Mouse (Mus musculus): ENCODE results near the gene Cnot6. TPM values are rescaled to one million over a fixed set of nuclear protein-coding genes. Genes with fewer than 3 reads are reported as not detected.

Gene Cnot6
- total RNA-seq, 2 experiments from 2014 or later, result 33.1 to 39.6 TPM

DNA sequence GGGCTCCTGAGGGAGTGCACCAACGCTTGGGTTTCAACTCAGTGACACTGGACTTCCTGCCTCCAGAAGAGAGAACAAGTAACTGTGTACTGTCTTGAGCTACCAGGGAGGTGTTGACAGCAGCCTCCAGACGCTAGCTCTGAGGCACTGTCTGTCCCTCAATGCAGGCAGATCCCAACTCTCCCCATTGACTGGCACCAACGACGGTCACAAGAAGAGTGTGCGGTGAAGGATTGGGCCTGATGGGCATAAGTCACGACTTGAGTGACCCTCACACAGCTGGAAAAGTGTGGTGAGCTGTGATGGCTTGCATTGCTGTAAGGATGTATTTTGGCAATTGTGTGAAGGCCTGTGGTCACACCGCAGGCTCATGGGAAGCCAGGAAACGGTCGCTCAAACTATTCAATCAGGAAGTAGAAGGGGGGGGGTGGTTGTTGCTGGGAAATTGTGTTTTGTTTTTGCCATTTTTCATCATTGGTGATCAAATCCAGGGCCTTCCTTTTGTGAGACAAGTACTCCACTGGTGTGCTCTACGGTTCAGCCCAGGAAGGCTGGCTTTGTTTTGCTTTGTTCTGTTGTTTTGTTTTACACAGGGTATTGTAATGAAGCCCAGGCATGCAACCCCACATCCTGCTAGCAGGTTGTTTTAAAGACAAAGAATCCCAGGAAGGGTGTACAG, 53.6 kb downstream of the Cnot6 start:
- DNase-seq, result peak in 1 of 2 experiments; percentile 28
- intact Hi-C loops (cut with DNase I), result no loop called here

DNA sequence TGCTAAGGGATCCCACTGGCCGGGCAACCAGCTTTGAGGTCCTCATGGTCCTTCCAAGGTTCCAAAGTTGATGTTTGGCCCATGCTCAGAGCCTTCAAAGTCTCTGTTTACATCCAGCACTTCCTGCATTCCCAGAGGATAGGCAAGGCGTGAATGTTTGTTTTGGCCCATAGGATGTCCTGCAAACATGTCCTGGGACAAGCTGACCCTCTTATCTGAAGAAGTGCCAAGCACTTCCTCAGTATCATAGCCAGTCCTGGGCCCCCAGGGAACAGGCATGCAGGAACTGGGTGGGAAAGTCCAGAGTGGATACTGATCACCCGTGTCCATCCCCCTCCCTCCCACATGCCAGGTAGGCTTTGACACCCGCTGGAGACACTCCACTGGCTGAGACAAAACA, 54.5 kb downstream of the Cnot6 start:
- peak in 1 of 2 experiments; percentile 27 for DNase-seq
- intact Hi-C loops (cut with DNase I), result no loop called here

DNA sequence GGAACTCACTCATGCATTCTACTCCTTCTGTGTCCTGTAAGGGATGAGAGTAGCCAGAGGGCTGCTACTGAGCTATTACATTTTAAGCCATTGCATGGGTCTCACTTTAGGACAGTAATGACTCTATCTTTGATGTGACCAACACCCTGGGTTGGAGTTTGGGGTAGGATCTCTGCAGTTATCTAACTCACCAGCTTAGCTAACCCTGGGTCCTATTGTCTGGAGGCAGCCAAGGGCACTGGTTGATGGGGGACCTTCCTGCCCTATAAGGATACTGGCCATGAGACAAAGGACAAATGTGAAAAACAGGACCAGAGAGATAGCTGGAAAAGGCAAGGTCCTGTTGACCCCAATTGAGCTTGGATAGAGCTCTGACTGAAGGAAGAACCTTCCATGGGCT, 57.0 kb downstream of the Cnot6 start:
- no peak for DNase-seq
- intact Hi-C loops (cut with DNase I), result no loop called here

DNA sequence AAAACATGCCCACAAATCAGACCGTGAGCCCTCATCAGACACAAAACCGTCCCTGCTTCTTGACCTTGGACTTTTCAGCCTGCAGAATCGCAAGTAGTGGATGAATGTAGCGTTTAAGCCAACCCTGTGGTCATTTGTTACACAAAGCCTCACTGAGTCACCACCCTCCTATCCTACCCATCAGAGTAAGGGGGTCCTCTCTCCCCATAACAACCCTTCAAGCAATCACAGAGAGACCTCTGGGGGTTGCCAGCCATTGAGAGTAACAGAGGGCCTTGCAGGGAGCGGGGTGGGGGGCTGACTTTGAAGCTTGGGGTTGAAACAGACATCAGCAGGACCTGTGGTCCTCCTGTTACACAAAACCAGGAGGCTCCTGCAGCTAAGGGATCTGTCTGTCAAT, 57.9 kb downstream of the Cnot6 start:
- no peak for DNase-seq
- intact Hi-C loops (cut with DNase I), result loop anchor here (5.0 kb wide), 4 partner anchors 58 to 303 kb away; partner anchors contain the start of genes Cnot6 and Mapk9

DNA sequence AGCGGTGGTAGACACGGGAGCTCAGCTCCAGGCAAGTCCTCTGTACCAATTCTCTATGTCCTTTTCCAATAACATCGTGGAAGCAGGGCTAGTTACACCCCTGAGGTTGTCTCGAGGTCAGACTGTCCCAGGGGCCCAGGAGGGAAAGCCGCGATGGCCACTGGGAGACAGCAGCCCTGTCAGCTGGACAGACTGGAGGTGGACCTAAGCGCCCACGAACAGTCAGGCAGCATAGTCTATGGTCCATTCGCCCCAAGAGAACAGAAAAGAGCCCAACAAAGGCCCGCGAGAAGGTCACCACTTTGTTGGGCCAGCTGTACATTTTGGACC, 59.5 kb downstream of the Cnot6 start:
- no peak for DNase-seq
- intact Hi-C loops (cut with DNase I), result loop anchor here (2.0 to 5.0 kb wide), 5 partner anchors 59 to 304 kb away; partner anchors contain the start of genes Cnot6 and Mapk9

DNA sequence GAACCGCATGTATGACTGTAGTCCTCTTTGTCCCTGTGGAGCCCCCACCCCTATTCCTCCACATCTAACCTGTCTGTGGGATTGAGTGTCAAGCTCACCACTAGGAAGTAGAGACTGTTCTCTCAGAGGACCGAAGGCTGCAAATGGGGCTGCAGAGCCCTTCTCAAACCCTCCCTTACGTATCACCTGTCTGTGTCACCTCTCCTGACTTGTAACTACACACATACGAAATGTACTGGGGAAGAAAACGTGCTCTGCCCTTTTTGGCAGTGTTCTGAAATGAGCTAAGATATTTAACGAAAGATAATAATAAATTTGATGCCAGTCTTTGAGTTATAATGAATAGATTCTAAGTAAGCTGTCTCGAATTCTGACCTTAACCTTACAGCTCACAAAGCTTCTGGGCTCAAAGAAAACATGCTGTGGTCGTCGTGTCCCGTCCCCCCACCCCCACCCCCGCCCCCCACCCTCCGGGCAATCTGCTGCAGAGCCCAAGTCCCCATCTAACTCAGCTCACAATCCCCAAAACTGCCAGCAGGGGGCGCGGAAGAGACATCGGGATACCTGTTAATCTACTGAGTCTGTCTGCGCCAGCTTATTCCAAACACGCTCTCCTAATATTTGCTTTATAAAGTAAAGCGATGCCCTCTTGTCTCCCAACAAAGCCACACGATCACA, 60.0 kb downstream of the Cnot6 start:
- DNase-seq, result peak; percentile 87 to 93
- intact Hi-C loops (cut with DNase I), result loop anchor here (2.0 to 5.0 kb wide), 5 partner anchors 60 to 305 kb away; partner anchors contain the start of genes Cnot6 and Mapk9

DNA sequence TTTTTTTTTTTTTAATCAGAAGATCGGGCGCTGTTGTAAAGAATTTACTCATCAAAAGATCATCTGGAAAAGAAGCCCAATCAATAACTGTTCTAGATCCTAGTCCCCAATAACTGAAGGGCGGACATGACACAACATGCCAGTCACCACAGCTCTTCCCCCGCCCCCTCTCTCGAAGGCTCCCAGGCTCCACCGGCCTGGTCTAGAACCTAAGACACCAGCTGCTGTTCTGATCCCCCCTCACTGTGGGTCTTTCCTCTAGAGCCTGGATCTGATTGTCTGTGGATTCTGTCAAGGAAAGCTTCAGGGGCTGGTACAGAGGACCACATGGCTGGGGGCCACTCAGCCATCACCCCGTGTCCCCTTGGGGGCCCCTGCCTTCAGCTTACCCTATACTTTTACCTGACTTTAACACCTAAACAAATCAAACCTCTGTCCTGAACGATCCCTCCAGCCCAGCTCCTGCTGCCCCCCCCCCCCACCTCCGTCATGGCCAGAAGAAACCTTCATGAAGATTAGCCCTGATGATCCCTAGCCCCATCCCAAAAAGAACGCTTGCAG, 60.7 kb downstream of the Cnot6 start:
- intact Hi-C loops (cut with DNase I), result loop anchor here (2.0 to 5.0 kb wide), 5 partner anchors 60 to 305 kb away; partner anchors contain the start of genes Cnot6 and Mapk9
- no peak for DNase-seq

DNA sequence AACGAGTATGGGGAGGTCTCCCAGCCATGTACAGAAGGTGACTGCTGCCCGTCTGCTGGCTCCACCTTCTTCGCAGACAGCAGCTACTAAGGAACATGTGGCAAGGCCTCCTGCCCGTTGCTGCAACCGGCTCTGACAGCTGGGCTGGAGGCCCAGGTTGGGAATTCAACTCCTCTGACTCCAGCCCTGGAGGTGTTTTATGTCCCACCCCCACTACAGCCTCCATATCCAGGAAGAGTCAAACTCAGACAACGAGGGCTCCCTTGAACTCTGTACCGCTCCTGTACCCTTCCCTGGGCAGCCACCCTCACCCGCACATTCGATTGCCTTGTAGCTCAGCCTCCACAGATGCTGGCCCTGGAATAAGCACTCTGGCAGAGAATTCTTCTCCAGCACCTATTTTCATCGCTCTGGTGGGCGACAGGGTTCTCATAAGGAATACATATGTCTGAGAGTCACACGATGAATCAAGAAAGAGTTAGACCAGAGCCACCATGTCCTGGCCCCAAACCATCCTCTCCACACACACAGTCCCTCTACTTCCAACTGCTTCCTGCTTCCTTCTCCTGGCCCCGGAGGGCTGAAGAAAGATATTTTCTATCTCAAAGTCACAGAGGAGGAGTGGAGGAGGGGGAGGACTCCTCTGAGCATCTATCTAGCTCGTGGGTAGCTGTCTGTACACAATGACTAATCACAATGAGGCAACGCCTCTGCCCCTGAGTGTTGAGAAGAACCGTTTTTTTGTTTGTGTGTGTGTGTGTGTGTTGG, 61.3 kb downstream of the Cnot6 start:
- intact Hi-C loops (cut with DNase I), result loop anchor here (5.0 kb wide), 4 partner anchors 61 to 306 kb away; partner anchors contain the start of genes Cnot6 and Mapk9
- DNase-seq, result no peak

DNA sequence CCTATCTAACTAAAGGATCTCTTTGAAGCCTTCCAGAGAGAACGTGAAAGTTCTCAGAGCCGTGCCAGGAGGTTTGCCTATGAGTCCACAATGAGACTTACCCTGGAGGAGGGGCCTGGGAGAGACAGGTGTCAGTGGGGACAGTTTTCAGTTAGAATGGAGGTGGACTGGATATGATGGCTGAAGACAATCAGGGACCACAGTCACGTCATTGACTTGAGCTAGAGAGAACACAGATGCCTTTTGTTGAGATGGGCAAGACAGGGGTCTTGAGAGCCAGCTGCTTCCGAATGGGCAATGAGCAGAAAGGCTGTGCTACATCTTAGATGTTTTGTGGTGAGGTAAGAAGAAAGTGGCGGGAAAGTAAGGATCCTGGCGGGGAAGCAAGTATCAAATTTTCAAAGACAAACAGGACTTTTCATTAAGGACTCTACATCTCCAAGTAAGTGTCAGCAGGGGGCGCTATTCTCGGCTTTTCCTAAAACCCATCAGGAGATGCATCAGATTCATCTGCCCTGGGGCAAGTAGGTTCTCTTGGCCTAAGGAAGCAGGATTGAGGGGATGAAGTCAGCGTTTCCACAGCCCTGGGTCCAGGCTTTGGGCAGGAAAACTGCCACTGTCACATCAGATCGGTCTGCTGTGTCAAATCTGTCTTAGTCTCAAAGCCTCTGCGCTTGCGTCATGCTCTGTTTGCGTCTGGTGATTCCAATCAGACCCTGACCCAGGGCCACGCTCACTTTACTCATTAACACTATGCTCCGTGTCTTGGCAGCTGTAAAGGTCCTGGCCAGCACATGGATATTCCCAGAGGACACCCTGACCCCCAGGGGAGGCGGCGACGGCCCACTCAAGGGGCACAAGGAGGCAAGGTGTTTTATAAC, 62.2 kb downstream of the Cnot6 start:
- DNase-seq, result no peak
- intact Hi-C loops (cut with DNase I), result loop anchor here (5.0 kb wide), 4 partner anchors 62 to 307 kb away; partner anchors contain the start of genes Cnot6 and Mapk9

DNA sequence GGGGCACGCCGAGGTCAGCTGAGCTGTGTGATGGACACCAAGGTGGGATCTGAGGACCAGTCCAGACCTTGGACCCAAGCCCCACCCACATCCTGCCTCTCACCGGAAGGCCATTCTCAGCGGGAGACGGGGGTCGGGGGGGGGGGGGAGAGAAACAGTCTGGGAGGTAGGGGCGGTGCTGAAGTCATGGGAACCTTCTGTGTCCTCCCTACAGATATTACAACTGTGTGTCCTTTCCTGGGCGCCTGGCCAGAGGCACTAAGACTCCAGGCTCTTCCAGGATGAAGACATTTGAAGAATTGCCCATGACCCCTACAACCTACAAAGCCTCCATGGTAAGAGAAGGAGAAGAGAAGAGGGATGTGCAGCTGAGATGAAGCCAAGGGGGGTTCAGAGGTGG, 66.8 kb downstream of the Cnot6 start:
- DNase-seq, result no peak
- intact Hi-C loops (cut with DNase I), result no loop called here

DNA sequence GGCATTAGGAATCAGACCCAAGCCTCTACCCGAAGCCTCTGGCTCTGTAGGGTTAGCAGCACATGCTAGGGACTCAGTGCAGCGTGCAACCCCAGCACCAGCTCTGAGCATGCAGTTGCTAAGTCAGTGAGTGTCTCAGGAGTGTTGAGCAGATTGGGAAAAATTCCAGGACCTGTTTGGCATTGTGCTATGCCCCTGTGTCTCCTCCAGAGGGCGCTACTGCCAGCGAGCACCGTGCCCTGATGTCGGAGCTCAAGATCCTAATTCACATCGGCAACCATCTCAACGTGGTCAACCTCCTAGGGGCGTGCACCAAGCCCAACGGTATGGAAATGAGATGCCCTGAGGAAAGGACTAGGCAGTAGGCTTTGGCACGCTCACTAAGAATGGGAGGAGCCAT, 76.1 kb downstream of the Cnot6 start:
- intact Hi-C loops (cut with DNase I), result no loop called here
- peak in 1 of 2 experiments; percentile 31 for DNase-seq

DNA sequence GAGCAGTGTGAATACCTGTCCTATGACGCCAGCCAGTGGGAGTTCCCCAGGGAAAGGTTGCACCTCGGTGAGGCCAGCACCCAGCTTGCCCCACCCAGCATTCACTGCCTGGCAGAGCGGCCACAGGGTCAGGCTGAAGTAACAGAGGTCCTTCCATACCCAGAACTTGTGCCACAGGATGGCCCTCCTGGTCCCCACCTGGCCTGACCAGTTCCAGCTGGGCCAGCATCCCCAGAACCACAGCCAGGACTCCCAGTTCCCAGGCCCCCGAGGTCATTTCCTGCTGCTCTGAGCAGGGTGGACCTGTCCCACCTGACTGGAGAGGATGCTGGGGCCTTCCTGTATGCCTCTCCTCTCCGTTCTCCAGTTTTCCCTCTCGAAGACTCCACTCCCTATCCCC, 76.9 kb downstream of the Cnot6 start:
- no peak for DNase-seq
- intact Hi-C loops (cut with DNase I), result no loop called here

DNA sequence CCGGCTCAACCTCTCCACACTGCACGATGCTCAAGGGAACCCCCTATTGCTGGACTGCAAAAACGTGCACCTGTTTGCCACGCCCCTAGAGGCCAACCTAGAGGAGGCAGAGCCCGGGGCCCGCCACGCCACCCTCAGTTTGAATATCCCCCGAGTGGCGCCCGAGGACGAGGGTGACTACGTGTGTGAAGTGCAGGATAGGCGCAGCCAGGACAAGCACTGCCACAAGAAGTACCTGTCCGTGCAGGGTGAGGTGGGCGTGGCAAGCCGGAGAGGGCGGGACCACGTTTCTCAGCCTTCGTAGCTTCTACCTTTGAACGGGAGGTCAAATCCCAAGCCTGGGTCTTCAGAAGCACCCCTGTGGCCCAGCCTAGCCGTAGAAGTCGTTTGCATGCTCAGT, 78.4 kb downstream of the Cnot6 start:
- DNase-seq, result no peak
- intact Hi-C loops (cut with DNase I), result no loop called here

DNA sequence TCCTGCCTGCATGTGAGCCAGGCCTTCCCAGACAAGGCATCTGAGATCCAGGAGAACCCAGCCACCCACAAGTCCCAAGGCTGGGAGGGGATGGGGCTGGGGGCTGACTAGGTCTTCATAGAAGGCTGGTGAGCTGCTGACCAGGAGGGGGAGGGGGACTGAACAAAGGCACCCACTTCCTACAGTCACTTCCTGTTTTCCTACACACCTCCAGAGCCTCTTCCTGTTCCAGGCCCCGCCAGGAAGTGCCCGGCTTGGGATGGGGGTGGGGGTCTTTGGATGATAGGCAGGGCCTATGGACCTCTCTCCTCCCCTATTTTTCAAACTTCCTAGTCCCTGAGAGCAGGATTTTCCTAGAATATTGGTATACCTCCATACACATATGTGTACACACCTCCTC, 80.3 kb downstream of the Cnot6 start:
- intact Hi-C loops (cut with DNase I), result no loop called here

DNA sequence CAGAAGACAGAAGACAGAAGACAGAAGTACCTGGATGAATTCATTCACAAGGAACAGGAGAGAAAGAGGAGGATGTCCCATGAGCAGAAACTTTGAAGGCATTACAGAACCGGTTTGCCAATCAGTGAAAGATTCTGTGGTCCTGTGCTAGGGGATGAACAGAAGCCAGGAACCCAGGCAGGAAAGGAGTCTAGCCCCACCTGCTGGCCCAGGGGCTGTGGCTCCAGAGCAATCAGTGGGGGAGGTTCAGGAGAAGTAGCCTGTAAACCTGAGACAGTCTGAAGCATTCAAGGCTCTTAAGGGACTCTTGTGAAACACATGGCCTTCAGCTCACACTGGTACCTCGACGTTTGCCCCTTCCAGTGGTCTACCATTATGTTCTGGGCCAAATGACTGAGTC, 81.4 kb downstream of the Cnot6 start:
- peak in 1 of 2 experiments; percentile 52 for DNase-seq
- intact Hi-C loops (cut with DNase I), result loop anchor here (1.0 kb wide), 1 partner anchor 34 kb away; no protein-coding TSS in a partner anchor

More for the DNA sequence above, 80.3 kb downstream of the Cnot6 start:
- DNase-seq, result no peak

DNA sequence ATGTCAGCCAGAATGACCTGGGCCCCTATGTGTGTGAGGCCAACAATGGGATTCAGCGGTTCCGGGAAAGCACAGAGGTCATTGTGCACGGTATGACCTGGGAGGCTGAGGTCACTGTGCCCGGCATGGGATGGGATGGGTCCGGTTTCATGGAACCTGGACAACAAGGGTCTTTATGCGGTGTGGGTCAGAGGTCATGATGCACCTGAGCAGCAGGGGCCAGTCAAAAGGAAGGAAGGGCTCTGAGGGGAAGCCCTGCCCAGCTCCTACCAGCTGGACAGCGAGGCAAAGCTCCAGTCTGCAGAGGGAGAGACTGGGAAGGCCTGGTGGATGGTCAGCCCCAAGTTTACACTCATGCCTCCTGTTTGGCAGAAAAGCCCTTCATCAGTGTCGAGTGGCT, 85.8 kb downstream of the Cnot6 start:
- no peak for DNase-seq
- intact Hi-C loops (cut with DNase I), result no loop called here

DNA sequence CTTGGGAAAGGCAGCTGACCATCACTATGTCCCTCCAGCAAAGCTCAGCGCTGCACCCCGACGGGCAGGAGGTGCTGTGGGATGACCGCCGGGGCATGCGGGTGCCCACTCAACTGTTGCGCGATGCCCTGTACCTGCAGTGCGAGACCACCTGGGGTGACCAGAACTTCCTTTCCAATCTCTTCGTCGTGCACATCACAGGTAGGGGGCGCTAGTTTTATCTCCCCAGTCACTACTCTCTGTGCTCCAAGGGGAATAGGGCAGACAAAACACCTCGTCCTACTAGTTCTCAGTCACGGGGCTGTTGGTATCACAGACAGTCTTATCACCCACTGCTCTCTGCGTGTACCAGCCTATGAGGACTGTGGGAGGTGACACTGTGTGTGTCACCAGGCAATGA, 86.7 kb downstream of the Cnot6 start:
- intact Hi-C loops (cut with DNase I), result no loop called here
- DNase-seq, result no peak

DNA sequence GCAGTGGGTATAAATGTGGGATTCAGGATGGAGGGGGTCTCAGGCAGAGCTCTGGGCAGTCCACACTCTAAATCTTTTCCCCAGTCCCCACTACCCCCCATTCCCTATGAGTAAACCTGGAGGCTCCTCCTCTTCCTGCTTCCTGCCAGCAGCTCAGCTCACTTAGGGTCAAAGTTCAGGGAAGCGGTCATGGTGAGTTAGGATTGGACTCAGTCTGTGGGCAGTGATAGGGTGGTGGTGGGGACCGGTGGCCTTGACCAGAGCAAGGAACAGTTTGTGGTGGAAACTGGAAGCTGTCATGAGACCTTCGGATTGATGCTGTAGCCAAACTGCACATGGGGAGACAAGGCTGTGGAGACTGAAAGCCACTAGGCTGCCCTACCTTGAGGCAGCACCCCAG, 88.4 kb downstream of the Cnot6 start:
- intact Hi-C loops (cut with DNase I), result no loop called here

DNA sequence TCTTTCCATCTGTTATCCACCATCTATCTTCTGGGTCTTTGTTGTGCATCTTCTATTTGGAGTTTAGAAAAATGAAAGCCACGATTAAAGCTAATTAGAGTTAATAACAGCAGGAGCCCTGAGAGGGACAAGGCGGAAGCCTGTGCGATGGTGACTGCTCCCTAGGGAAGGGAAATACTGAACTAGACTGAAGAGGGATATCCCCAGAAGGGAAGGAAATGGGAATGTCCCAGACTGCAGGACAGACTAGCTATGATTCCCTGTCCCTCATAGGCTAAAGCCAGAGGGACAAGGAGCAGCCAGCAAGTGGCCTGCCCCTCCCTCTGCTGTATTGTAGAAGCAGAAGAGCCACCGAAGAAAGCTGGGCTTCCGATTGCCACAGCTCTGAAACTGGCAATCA, 90.6 kb downstream of the Cnot6 start:
- DNase-seq, result no peak
- intact Hi-C loops (cut with DNase I), result no loop called here

More for the DNA sequence above, 88.4 kb downstream of the Cnot6 start:
- no peak for DNase-seq
